Mouse (Mus musculus): ENCODE measurements at regions not wholly inside any gene's neighbourhood (a gene's known extent, or its start where the extent isn't known, plus 50 kb on each side); places are given as distances from the start of the nearest gene placed in this dataset.
A peak's percentile ranks its signal among the peaks of the same experiment; 100 is the strongest.

- no peak for DNase-seq (ENCODE audit: low spot score)
Observed at GRCm38 (mm10) chr15:36945309-36945708, 62.3 kb downstream of the Zfp706 start.

DNA sequence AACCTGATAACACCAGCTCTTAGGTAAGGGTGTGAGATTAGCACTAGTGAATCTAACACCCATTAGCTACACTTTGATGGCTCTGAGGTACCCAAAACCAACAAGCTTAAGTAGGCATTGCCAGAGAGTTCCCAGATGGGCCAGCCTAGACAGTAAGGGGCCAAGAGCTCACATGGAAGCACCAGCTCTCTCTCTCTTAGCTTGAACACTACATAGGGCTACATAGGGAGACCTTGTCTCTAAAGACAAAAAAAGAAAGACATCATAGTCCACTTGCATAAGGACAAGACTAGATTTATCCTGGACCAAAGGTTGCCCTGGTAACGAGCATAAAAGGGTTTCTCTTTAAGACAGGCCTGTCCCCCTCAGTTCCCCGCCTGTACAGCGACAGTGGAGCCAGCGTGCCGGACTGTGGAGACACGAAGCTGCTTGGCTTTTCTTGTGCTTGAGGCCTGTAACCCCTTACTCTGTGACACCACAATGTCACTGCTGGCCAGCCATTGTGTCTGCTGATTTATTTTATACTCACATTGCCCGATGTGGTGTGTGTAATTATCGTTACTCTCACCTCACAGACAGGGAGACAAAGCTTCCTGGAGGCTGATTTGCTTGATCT, 62.9 kb downstream of the Zfp706 start:
- DNase-seq (ENCODE audit: low spot score): no peak

DNA sequence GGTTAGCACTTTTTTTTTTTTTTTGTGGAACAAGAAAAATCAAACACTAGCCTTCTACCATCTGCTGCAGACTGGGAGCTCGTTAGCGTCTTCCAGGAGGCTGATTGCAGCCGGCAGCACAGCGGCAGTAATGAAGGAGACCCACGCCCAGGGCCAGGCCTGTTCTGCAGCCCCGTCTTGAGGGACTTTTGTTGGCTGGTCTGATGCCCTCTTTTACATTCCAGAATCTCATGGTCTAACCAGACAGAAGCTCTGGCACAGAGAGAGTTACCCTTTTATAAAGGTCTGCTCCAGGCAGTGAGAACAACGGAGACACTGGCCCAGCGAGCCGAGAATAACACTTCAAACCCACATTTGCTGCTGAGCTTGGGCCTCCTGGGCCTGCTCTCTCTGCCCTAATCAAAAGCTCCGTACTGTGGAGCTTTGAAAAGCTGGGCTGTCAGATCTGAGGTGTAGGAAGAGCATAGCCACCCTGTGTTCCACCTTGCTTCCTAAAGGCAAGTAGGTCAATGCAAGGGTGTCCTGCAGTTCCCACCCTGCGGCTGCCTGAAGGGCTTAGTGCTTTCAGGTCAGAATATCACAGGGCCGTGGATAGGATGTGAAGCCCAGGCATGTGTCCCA, 64.0 kb downstream of the Zfp706 start:
- no peak for DNase-seq (ENCODE audit: low spot score)

DNA sequence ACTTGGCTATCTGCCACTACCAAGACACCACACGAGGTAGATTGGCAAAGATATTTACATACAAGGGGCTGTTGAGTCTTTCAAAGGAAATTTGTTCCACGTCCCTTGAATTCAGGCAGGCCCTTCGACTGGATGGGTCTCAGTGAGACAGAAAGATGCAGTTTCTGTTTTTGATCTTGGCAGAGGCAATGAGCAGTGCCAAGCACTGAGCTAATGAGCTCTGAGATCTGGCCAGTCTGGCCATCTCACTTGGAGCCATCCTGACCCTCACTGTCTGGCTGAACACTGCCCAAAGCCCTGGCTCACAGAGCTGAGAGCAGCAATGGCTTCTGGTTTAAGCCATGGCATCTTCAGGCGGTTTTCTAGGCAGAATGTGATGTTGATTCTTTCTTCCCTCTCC, 65.3 kb downstream of the Zfp706 start:
- no peak for DNase-seq (ENCODE audit: low spot score)

DNA sequence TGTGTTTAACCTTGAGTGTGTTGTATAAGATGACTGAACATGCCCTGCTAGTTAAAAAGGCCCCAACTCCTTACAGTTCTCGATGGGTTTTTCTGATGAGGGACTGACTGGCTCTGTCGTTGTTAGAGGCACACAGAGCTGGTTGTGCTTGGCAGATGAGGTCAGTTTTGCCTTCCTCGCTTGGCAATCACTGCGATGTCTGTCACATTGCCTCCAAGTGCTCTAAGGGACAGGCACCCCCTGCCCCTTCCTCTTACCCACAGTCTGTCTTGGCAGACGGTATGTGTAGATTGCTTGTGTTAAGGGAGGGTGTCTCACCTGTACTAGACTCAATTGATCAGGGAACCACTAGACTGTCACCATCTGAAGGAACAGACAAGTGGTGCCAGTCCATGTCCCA, 65.8 kb downstream of the Zfp706 start:
- no peak for DNase-seq (ENCODE audit: low spot score)

DNA sequence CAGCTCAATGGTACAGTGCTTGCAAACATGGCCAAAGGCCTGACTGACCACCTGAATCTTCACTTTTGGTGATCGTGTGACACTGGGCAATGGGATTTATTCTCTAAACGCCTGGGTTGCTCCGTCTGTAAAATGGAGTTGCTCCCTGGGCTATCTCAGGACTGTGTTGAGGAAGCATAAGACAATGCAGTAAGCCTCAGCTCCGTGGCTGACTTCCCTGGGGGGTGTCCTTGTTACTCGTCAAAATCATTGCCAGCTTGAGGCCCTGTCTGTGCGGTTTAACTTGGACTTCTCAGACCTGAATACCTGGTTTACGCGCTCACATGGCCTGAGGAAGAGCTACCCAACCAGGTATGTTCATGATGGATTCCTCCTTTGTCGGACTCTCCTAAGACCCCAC, 68.0 kb downstream of the Zfp706 start:
- DNase-seq (ENCODE audit: low spot score): no peak

- no peak for DNase-seq (ENCODE audit: low spot score)
Observed at GRCm38 (mm10) chr15:36939153-36939552, 68.4 kb downstream of the Zfp706 start.

DNA sequence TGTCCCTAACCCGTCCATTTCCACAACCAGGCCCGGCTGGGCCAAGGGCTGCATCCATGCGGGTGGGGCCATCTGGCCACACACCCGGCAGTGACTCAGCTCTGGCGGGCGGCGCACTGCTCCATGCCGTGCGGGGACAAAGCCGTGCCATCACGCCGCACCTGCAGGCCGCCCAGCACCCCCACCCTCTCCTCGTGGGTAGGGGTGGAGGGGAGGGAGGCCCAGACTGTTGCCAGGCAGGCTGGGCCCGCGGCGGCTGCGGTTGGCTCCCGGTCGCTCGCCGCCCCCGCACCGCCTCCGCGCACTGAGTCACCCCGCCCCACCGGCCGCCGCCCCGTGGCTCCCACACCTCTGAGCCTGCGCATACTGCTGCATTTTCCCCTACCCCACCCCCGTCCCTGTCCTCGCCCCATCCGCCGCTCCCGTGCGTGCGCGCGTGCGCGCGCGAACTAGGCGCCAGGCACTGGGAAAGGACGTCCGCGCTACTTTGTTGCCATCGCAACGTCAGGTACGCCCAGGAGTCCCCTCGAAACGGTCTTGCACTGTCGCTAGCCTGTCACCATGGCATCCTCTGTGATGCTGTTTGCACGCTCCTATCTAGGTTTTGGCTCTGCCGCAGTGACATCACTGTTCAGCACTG, 68.9 kb downstream of the Zfp706 start:
- DNase-seq (ENCODE audit: low spot score): peak; percentile 93

DNA sequence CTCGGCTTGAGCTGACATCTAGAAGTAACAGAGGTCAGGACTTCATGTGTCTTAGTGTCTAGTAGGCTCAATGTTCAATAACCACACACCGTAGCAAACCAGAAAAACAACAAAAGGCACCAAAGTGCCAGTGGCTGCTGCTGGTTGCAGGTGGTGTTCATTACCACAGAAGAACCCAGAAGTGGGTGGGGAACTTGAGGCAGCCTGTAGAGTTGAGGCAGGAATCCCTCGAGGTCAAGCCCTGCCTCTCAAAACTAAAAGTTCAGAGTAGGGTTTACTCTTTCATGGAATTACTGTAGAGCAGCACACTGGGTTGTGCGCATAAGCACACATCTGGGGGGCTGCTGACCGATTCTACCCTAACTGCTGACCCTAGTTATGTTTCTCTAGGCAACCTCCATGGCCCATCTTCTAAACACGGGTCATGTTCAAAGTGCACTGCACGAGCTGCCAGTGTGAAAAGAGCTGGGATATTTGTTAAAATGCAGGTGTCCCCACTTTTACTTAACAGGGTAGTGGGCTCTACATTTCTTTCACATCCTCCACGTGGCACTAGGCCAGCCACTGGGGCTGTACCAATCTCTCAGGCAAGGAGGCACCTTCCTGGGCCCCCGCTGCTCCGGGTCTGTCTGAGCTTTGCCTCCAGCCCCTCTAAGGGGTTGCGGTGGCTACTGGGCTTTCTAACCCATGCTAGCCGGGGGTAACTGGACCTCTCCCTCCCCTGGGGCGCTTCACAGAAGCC, 69.6 kb downstream of the Zfp706 start:
- no peak for DNase-seq (ENCODE audit: low spot score)

DNA sequence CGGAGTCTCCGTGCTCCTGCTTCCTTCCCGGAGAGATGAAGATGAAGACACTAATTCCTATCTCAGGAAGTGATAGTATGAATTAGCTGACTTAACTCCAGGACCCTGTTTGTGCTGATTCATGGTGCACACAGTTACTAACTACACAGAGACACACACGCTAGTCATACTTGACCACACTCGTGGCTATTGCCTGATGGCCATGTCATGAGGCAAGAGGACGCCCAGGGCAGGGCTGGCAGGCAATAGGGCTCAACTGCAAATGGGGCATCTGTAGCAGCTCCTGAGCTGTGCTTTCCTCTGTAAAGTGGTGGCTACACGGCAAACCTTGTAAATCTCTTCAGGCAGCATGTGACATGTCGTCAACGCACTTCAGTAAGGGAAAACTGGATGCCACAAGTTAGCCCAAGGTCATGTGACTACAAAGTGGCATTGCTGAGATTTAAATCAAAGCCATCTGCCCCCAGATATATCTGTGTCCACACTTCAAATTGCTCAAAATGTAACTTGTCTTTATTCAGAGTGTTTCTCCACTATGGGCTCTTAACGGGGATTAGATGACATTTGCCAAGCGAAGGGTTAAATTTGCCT, 70.4 kb downstream of the Zfp706 start:
- no peak for DNase-seq (ENCODE audit: low spot score)

GRCm38 (mm10) chr15:36934801-36935200, 72.8 kb downstream of the Zfp706 start:
- no peak for DNase-seq (ENCODE audit: low spot score)

DNA sequence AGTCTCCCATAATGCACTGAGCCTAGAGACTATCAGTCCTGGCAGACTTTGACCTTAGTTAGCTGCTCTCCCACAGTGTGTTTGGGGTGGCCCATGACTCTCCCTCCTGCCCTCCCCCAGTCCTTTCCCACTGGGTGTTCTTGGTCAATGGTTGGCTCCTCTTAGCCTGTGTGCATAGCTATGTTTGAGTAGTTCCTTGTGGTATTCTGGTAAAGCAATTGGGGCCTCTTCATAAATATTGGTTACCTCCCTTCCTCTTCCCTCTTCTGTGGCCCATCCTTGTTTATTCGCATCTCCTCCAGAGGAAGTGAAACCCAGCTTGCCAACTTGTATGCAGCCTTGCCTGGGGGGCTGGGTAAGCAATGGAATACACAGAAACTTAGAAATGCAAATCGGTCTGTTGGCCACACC, 74.0 kb downstream of the Zfp706 start:
- no peak for DNase-seq (ENCODE audit: low spot score)

DNA sequence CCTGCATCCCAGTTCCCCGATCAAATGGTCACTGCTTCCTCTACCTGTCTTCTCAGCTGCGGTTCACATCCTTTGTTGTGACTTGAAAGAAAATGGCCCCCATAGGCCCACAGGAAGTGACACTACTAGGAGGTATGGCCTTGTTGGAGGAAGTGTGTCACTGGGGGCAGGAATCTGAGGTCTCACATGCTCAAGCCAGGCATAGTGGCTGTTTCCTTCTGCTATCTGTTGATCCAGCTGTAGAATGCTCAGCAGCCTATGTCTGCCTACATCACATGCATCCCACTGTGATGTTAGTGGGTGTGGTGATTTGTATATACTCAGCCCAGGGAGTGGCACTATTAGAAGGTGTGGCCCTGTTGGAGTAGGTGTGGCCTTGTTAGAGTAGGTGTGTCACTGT, 76.1 kb downstream of the Zfp706 start:
- no peak for DNase-seq (ENCODE audit: low spot score)

DNA sequence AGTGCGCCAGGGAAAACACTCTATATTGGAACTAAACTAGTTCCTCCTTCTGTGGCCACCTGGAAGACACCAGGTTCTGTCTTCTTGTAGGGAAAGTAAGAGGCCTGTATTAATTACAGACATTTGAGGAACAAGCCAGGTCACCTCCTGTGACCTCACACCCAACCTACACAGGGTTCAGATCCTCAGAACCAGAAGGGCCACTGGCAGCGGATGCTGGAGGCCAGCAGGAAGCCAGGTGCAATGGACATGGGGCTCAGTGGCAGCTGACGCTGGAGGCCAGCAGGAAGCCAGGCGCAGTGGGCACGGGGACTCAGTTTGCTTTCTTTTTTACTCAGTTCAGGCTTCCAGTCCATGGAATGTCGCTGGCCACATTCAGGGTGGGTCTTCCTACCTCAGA, 77.1 kb downstream of the Zfp706 start:
- no peak for DNase-seq (ENCODE audit: low spot score)

DNA sequence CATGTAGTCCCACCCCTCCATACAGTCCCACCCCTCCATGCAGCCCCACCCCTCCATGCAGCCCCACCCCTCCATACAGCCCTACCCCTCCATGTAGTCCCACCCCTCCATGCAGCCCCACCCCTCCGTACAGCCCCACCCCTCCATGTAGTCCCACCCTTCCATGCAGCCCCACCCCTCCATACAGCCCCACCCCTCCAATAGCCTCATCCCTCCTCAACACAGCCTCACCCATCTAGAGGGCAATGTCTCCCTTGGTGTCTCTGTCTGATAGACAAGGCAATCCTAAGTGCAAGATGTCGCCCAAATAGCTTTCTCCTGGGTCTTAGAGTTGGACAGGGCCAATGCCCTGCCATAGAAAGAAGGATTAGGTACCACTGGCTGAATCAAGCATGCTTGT, 77.8 kb downstream of the Zfp706 start:
- no peak for DNase-seq (ENCODE audit: low spot score)

- no peak for DNase-seq (ENCODE audit: low spot score)
Observed at GRCm38 (mm10) chr15:36929088-36929487, 78.5 kb downstream of the Zfp706 start.

DNA sequence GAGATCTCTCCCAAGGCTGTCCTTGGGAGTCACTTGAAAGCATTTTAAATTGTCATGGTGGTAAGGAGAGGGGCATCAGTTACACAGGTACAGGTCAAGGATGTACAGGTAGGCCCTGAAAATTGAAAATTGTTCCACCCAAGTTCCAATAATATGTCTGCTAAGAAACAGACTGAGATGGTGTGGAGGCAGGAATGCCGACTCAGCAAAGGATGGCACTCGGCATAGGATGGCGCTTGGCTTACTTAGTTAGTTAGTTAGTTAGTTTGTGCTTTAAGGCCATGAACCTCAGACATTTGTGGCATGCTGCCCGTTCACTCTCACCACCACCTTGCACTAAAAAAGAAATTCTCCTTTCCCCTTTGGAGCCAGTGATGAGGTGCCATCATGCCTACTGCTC, 78.9 kb downstream of the Zfp706 start:
- no peak for DNase-seq (ENCODE audit: low spot score)

- peak; percentile 45 for DNase-seq (ENCODE audit: low spot score)
Observed at GRCm38 (mm10) chr15:36927436-36927835, 80.1 kb downstream of the Zfp706 start.

- DNase-seq (ENCODE audit: low spot score): peak; percentile 57
Observed at GRCm38 (mm10) chr15:36924171-36924570, 83.4 kb downstream of the Zfp706 start.

DNA sequence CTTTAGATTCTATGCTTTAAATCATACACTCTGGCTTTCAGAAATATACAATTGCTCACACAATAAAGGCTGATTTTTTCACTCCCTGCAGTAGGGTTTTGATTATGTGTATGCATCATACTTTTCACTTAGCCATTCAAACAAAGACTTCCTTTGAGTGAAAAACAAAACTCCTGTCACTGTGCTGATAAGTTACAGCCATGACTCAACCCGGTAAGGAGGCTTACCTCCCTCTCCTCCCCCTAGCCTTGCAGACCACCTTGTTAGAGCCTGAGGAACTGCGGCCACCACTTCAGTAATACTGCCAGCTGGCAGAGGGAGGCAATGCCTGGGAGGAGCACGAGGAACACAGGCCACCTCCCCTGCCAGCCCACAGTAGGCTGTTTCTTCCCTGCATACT, 86.2 kb downstream of the Zfp706 start:
- no peak for DNase-seq (ENCODE audit: low spot score)

DNA sequence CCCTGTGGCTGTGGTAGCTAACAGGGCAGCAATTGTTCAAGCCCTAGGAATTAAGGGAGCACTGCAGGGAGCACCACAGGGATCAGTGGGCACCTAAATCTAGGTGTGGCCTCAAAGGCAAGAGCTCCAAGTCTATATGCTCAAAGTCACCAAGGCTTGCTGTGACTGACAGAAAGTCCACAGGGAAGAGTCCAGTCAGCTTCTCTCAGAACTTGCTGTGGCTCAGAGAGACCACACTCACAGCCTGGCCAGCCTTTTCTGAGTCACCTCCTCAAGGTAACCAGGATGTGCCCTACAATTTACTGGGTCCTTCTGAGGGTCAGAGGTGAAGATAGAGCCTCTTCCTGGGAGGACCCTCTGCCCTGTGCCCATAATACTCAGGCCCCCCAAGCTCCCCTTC, 86.7 kb downstream of the Zfp706 start:
- no peak for DNase-seq (ENCODE audit: low spot score)

DNA sequence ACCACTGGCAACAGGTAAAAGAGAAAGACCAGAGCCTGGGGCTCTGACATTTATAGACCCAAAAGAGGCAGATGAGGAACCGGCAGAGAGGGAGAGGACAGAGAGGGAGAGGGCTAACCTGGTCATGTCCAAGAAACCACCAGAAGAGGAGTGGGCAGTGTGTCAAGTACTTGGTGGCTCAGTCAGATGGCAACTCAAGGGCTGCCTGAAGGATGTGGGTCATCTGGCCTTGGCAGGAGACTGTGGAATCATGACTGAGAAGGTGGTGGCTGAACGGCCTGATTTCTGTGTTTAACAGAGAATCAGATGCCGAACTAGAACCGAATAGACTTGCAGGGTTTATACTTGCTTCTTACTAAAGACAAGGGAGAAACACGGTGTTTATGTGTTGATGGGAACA, 87.9 kb downstream of the Zfp706 start:
- no peak for DNase-seq (ENCODE audit: low spot score)

DNA sequence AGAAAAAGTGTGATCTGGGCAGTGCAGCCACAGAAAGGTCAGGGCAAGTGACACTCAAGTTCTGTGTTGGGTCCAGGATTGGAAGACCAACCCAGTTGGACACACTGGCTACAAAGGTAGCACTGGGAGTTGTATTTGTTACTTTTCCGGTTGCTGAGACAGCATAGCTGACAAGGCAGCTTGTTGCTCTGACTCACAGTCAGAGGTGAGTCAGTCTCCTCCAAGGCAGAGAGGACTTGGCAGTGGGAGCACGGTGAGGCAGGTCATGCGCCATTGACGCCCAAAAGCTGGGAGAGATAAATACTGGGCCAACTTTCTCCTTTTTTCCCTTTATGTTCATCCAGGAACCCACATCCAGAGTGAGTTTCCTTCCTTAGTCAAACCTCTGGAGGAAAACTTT, 88.4 kb downstream of the Zfp706 start:
- no peak for DNase-seq (ENCODE audit: low spot score)

Measured in urinary bladder, postnatal 14 days (tissue).